Mouse (Mus musculus) intestine, postnatal 0 days (tissue): ENCODE results near the gene Prkag1. TPM values are rescaled to one million over a fixed set of nuclear protein-coding genes. Genes with fewer than 3 reads are reported as not detected.
A peak's percentile ranks its signal among the peaks of the same experiment; 100 is the strongest.

Source experiments
- ATAC-seq: fragments of 200-750 bp; cut with Nextera tagmentation; 2 replicates; pipeline ENCODE4 v1.8.0; 2017; ENCODE audit warnings: mild to moderate bottlenecking, moderate TSS enrichment, moderate library complexity
- H3K27ac ChIP-seq: fragments of 300-500 bp; sonication (generic); 2 replicates; pipeline ENCODE4 v1.5.1; 2014; ENCODE audit warnings: mild to moderate bottlenecking, low read depth, low read length, moderate library complexity
- H3K27me3 ChIP-seq: fragments of 300-500 bp; sonication (generic); replicated peaks from 2 replicates; pipeline ENCODE4 v1.6.1; 2014; ENCODE audit warnings: low read length, mixed read lengths; ENCODE audit not compliant: control insufficient read depth, insufficient read depth
- H3K36me3 ChIP-seq: fragments of 300-500 bp; sonication (generic); 2 replicates; pipeline ENCODE4 v1.6.1; 2014; ENCODE audit warnings: mild to moderate bottlenecking, moderate library complexity; ENCODE audit not compliant: control insufficient read depth, insufficient read depth
- H3K4me1 ChIP-seq: fragments of 300-500 bp; sonication (generic); replicated peaks from 2 replicates; pipeline ENCODE4 v1.6.1; 2014; ENCODE audit warnings: antibody characterized with exemption, low read length, mixed read lengths; ENCODE audit not compliant: control insufficient read depth, insufficient read depth
- H3K4me2 ChIP-seq: fragments of 300-500 bp; sonication (generic); replicated peaks from 2 replicates; pipeline ENCODE4 v1.6.1; 2014; ENCODE audit warnings: low read depth, mild to moderate bottlenecking, moderate library complexity
- H3K4me3 ChIP-seq: fragments of 300-500 bp; sonication (generic); 2 replicates; pipeline ENCODE4 v1.5.1; 2014; ENCODE audit warnings: low read depth, low read length
- H3K9ac ChIP-seq: fragments of 300-500 bp; sonication (generic); 2 replicates; pipeline ENCODE4 v1.6.1; 2014; ENCODE audit warnings: mild to moderate bottlenecking, low read depth, low read length
- H3K9me3 ChIP-seq: fragments of 300-500 bp; sonication (generic); 2 replicates; pipeline ENCODE4 v1.6.1; 2016; ENCODE audit warnings: mixed run types; ENCODE audit not compliant: control insufficient read depth
- CTCF ChIP-seq: sonication (generic); IDR thresholded peaks from 2 replicates; pipeline ENCODE4 v1.5.1; 2016; ENCODE audit warnings: low read depth, mild to moderate bottlenecking, control low read depth, antibody characterized with exemption, moderate library complexity
- WGBS: fragments of 180-500 bp; shearing (Covaris S2); extraction: QIAGEN DNeasy Blood & Tissue Kit; methylation state at CpG from one replicate; pipeline ENCODE4 v1.1.7; 2014; 5-methylcytosine and 5-hydroxymethylcytosine counted together
- polyA plus RNA-seq: library from polyadenylated mRNA; unstranded; fragments of >200 nt; fragmentation: Nextera tagmentation; extraction: Ambion mirVana; gene quantifications from 2 replicates; pipeline ENCODE4 v1.2.1, GENCODE M21; 2015

The Prkag1 gene
- polyA plus RNA-seq, 1 experiment from 2014 or later, result 67.0 TPM

DNA sequence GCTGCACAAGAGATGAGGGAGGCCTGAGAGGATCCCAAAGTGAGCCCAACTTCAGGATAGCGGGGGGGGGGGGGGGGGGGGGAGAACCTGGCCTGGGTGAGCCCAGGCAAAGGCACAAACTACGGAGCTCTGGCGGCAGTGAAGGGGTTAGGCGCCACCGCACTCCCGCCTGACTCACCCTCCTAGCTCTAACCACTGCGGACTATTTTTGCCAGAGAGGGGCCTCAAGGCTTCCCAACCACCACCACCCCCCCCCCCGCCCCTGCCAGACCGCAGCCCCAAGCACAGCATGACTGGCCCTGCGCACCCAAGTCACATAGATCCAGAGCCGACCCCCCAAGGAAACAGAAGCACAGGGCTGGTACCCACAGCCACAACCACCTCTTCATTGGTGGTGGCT, 52.5 kb downstream of the Prkag1 start:
- no peaks in the 10 kb centered on the region for H3K9me3 ChIP-seq
- no peak overlapping the region for H3K4me3 ChIP-seq
- no peak overlapping the region for H3K9ac ChIP-seq
- no peak overlapping the region for H3K27ac ChIP-seq
- WGBS, result 16% methylated on average over 10 of the region's 11 CpGs
- no peak for ATAC-seq
- H3K4me2 ChIP-seq, result no peak overlapping the region
- TF ChIP-seq CTCF, result no peak
- H3K4me1 ChIP-seq, result no peaks in the 10 kb centered on the region
- no peaks in the 10 kb centered on the region for H3K36me3 ChIP-seq
- peaks cover 72% of the 10 kb centered on the region for H3K27me3 ChIP-seq

DNA sequence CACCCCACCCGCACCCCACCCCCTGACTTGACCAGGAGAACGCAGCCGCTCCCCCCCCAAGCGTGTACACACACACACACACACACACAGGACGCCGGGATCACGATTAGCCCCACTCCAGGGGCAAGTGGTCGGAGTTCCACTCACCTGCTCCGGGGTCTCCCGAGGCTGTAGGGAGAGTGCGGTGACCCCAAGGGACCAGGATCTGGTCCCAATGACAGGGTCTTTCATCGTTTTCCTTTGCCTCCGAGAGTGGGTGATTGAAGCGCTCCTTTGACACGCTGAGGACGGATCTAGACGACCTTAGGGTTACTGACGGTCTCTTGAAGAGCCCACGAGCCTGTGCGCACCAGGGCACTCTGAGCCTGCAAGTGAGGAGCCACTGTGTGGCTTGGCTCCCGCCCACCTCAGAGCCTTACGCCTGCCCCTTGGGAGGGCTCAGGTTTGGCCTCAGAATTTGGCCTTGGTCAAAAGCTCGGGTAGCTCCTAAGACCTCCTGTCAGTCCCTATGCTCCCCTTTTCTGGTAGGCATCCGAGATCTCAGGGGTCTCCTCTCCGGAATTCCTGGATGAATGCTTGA, 53.0 kb downstream of the Prkag1 start:
- Histone ChIP-seq H3K36me3 (no peaks in the 10 kb centered on the region), H3K4me3 (peak overlapping the region; percentile 33), H3K4me1 (no peaks in the 10 kb centered on the region), H3K9me3 (no peaks in the 10 kb centered on the region), H3K27ac (no peak overlapping the region), H3K9ac (no peak overlapping the region), H3K27me3 (peaks cover 72% of the 10 kb centered on the region), H3K4me2 (peak overlapping the region; percentile 57)
- no peak for ATAC-seq
- TF ChIP-seq CTCF, result no peak
- WGBS, result under 1% methylated on average over 25 of the region's 25 CpGs

- Histone ChIP-seq H3K4me1 (no peaks in the 10 kb centered on the region), H3K9ac (no peak within 1 kb of the TSS), H3K4me3 (peak within 1 kb of the TSS; percentile 33), H3K27ac (no peak within 1 kb of the TSS), H3K9me3 (no peaks in the 10 kb centered on the region), H3K27me3 (peaks cover 72% of the 10 kb centered on the region), H3K4me2 (peak within 1 kb of the TSS; percentile 57), H3K36me3 (no peaks in the 10 kb centered on the region)
- WGBS, result under 1% methylated on average over 33 of the region's 33 CpGs
- ATAC-seq, result no peak
- no peak for TF ChIP-seq CTCF
Observed at GRCm38 (mm10) chr15:98777762-98778161, 53.6 kb downstream of the Prkag1 start, which contains the start of gene Wnt10b. TSS of gene Wnt10b (minus strand) at chr15:98778150.

DNA sequence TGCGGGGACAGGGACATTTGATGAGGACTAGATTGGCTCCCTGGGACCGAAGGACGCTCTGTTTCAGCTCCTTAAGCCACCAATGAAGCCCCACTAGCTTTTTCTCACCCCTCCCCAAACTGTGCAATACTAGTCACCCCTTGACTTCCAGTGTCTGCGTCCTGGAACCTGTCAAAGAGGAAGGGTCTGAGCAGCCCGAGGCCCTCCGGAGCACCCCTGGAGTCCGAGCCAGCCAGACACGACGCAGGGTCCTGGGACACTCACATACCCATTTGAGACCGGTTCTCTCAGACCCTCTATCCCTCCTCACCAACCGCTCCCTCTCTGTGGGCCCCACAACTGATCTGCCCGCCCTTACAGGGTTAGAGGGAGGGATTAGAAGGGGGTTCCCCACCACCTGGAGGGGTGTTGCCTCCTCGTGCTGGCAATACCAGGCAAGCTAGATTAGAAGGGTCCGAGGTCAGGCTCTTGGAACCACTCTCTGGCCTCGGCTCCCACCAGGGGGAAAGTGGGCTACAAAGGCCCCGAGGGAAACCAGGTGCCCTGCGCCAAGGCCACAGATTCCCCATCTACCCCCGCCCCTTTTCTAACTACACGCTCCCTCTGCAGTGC, 54.2 kb downstream of the Prkag1 start:
- Histone ChIP-seq H3K4me1 (0 out of 2 replicates have a peak, but pooled peaks cover 6% of the 10 kb centered on the region), H3K4me2 (peak overlapping the region; percentile 57; the same call in 1 of the 2 replicates), H3K9ac (no peak overlapping the region), H3K4me3 (peak overlapping the region; percentile 33), H3K27ac (no peak overlapping the region), H3K27me3 (peaks cover 72% of the 10 kb centered on the region), H3K36me3 (no peaks in the 10 kb centered on the region), H3K9me3 (no peaks in the 10 kb centered on the region)
- 4% methylated on average over 19 of the region's 19 CpGs for WGBS
- ATAC-seq, result 0 out of 2 replicates have a peak, but pooled peaks have one; percentile 10
- TF ChIP-seq CTCF, result no peak

DNA sequence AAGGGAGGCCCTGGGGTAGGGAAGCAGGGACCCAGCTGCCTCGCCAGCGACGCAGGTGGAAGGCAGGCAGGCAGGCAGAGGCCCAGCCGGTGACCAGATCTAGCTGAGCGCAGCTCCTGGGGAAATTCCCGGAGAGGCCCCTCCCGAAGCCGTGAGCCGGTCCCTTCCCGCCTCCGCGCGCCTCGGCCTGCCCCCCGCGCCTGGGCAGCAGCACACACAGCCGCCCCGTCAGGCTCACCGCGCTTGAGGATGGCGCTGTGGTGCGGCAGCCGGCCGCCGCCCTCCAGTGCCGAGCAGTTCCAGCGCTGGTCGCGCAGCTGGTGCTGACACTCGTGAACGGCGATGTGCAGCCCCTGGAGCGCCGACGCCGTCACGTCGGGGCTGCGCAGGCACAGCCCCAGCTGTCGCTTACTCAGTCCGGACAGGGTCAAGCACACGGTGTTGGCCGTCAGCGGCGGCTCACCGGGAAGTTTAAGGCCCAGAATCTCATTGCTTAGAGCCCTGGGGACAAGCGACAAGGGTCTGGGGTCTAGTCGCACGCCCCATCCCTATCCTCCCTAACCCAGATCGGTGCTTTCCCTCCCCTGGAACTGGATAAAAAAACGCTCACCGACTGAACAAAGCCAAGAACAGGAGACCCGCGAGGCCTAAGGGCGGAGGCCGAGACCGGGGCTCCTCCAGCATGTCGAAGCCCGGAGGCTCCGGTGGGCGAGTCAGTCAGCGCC, 54.9 kb downstream of the Prkag1 start:
- H3K4me2 ChIP-seq, result peak overlapping the region; percentile 51
- TF ChIP-seq CTCF, result peak; percentile 55

DNA sequence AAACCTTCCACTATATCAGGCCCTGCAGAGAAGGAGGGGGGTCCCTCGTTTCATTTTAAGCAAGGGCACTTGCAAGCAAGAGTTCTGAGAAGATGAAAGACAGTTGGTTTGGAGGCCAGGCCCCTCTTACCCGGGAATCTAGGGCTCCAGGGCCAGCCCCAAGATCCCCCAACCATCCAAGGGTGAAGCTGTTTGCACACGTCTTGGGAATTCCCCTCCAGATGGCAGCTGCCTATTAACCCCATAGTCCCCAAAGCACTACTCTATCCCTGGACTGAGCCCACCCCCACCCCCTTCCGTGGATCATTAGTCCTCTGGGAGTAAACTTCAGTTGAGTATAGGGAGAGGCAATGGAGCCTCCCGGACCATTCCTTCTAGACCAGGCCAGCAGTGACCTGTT, 55.8 kb downstream of the Prkag1 start:
- H3K4me2 ChIP-seq, result no peak overlapping the region
- peaks cover 65% of the 10 kb centered on the region for H3K27me3 ChIP-seq

More for the DNA sequence above, 54.9 kb downstream of the Prkag1 start:
- no peaks in the 10 kb centered on the region for H3K36me3 ChIP-seq
- no peaks in the 10 kb centered on the region for H3K9me3 ChIP-seq
- no peak overlapping the region for H3K9ac ChIP-seq
- H3K27ac ChIP-seq, result no peak overlapping the region
- peaks cover 72% of the 10 kb centered on the region for H3K27me3 ChIP-seq
- H3K4me3 ChIP-seq, result peak overlapping the region; percentile 33
- WGBS, result 3% methylated on average over 62 of the region's 62 CpGs
- H3K4me1 ChIP-seq, result 0 out of 2 replicates have a peak, but pooled peaks cover 7% of the 10 kb centered on the region
- ATAC-seq, result peak; percentile 44; the same call in 1 of the 2 replicates

More for the DNA sequence above, 55.8 kb downstream of the Prkag1 start:
- no peak overlapping the region for H3K4me3 ChIP-seq
- H3K9ac ChIP-seq, result no peak overlapping the region
- no peak overlapping the region for H3K27ac ChIP-seq
- no peaks in the 10 kb centered on the region for H3K36me3 ChIP-seq
- no peaks in the 10 kb centered on the region for H3K9me3 ChIP-seq
- TF ChIP-seq CTCF, result no peak
- 12% methylated on average over 5 of the region's 5 CpGs for WGBS
- H3K4me1 ChIP-seq, result 0 out of 2 replicates have a peak, but pooled peaks cover 7% of the 10 kb centered on the region
- no peak for ATAC-seq
